In the genomic region with DNA sequence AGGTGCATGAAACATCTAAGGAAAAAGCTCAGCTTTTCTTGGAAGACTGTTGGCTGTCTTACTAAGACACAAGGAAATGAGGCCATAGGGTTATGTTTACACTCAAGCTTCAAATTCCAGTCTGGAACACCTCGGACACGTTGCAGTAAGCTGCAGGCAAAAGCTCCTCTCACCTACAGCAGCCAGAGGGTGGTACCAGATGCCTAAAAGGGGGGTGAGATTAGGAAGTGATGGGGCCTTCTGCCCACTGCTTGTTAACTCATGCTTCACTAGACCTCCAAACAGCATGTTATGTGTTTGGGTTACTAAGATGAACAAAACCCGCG, we compare ENCODE assay signal across 8 mouse cellular contexts. TPM values are rescaled to one million over a fixed set of nuclear protein-coding genes. Genes with fewer than 3 reads are reported as not detected.
A peak's percentile ranks its signal among the peaks of the same experiment; 100 is the strongest.
DNase-seq lines count a peak whose midpoint lies in the region; ATAC-seq and TF ChIP-seq lines count a peak whose summit lies in the region.

No protein-coding gene starts in this region.

- H3K4me3 ChIP-seq in heart, embryonic 10.5 days, result peak overlapping the region; percentile 66
- peak overlapping the region; percentile 76 for H3K4me3 ChIP-seq in ES-Bruce4 (ENCODE audit: low read depth, low read length)
- peak overlapping the region; percentile 65 for H3K4me3 ChIP-seq in forebrain, embryonic 15.5 days
- H3K4me3 ChIP-seq in liver, postnatal 0 days (ENCODE audit: low read depth, low read length), result peak overlapping the region; percentile 55

- no peak for TF ChIP-seq CTCF in ES-Bruce4 (IDR thresholded peaks at IDR 0.05; ENCODE audit: low read depth, low read length)
- TF ChIP-seq CTCF in liver, postnatal 0 days (IDR thresholded peaks at IDR 0.05; ENCODE audit: low read depth), result no peak

- TF ChIP-seq EP300 in ES-Bruce4 (IDR thresholded peaks at IDR 0.05; ENCODE audit: insufficient read depth, low read depth, low read length), result no peak
- TF ChIP-seq EP300 in liver, postnatal 0 days (IDR thresholded peaks at IDR 0.05; ENCODE audit: low read depth), result no peak

- peaks cover 10% of the 10 kb centered on the region; the same call in 1 of the 2 replicates for H3K36me3 ChIP-seq in heart, embryonic 10.5 days
- peaks cover 6% of the 10 kb centered on the region for H3K36me3 ChIP-seq in ES-Bruce4 (ENCODE audit: control insufficient read depth, insufficient read depth, low read length, poor library complexity, severe bottlenecking)
- peaks cover 11% of the 10 kb centered on the region; the same call in 1 of the 2 replicates for H3K36me3 ChIP-seq in forebrain, embryonic 15.5 days
- no peaks in the 10 kb centered on the region; the same call in 1 of the 2 replicates for H3K36me3 ChIP-seq in liver, postnatal 0 days (replicated peaks; ENCODE audit: insufficient read depth, low read length)

- 18% methylated on average over 4 of the region's 4 CpGs for WGBS in heart, embryonic 10.5 days
- WGBS in forebrain, embryonic 15.5 days, result 22% methylated on average over 4 of the region's 4 CpGs
- WGBS in liver, postnatal 0 days (ENCODE audit: insufficient replicate concordance), result 17% methylated on average over 4 of the region's 4 CpGs

- no peaks in the 10 kb centered on the region for H3K4me1 ChIP-seq in heart, embryonic 10.5 days
- H3K4me1 ChIP-seq in ES-Bruce4 (ENCODE audit: control insufficient read depth, insufficient read depth, low read length), result peaks cover 1% of the 10 kb centered on the region
- H3K4me1 ChIP-seq in forebrain, embryonic 15.5 days, result no peaks in the 10 kb centered on the region
- no peaks in the 10 kb centered on the region for H3K4me1 ChIP-seq in liver, postnatal 0 days (ENCODE audit: insufficient read depth)

- H3K9ac ChIP-seq in ES-Bruce4 (ENCODE audit: low read depth, poor library complexity, severe bottlenecking), result peak overlapping the region; percentile 78
- peak overlapping the region; percentile 65 for H3K9ac ChIP-seq in forebrain, embryonic 15.5 days (replicated peaks)
- peak overlapping the region; percentile 75; the same call in 1 of the 2 replicates for H3K9ac ChIP-seq in liver, postnatal 0 days (replicated peaks)

- DNase-seq in heart, embryonic 10.5 days (ENCODE audit: low spot score), result no peak
- no peak for DNase-seq in heart, postnatal 10 days
- no peak for DNase-seq in liver, postnatal 0 days
- DNase-seq in embryo, embryonic 11 days, result no peak
- DNase-seq in ovary, postnatal 14 days (ENCODE audit: low spot score), result no peak
- DNase-seq in left cerebral cortex, postnatal 25 days (ENCODE audit: low spot score in 2 of 2), result no peak

- peak overlapping the region; percentile 95 for H3K27ac ChIP-seq in heart, embryonic 10.5 days
- H3K27ac ChIP-seq in ES-Bruce4 (ENCODE audit: insufficient read depth, low read length), result peak overlapping the region; percentile 36; the same call in 1 of the 2 replicates
- H3K27ac ChIP-seq in forebrain, embryonic 15.5 days (replicated peaks), result peak overlapping the region; percentile 98
- 0 out of 2 replicates have a peak overlapping the region, but pooled peaks have one; percentile 95 for H3K27ac ChIP-seq in liver, postnatal 0 days (ENCODE audit: low read depth)

- no peak for TF ChIP-seq POLR2A in ES-Bruce4 (IDR thresholded peaks at IDR 0.05; ENCODE audit: insufficient read depth, low read length)

- intact Hi-C loops in heart, postnatal 10 days (cut with DNase I), result loop anchor here (10.0 kb wide), 2 partner anchors 172 to 342 kb away; partner anchors contain the start of gene Rbmx
- intact Hi-C loops in left cerebral cortex, postnatal 25 days (cut with DNase I), result loop anchor here (10.0 kb wide), 2 partner anchors 332 to 438 kb away; no protein-coding TSS in a partner anchor

- H3K27me3 ChIP-seq in heart, embryonic 10.5 days (ENCODE audit: insufficient read depth, poor library complexity, severe bottlenecking), result no peaks in the 10 kb centered on the region
- no peaks in the 10 kb centered on the region for H3K27me3 ChIP-seq in ES-Bruce4 (ENCODE audit: control insufficient read depth, insufficient read depth, low read length, poor library complexity, severe bottlenecking)
- H3K27me3 ChIP-seq in forebrain, embryonic 15.5 days, result no peaks in the 10 kb centered on the region
- no peaks in the 10 kb centered on the region for H3K27me3 ChIP-seq in liver, postnatal 0 days (ENCODE audit: insufficient read depth, low read length)

- peak; percentile 73 for ATAC-seq in forebrain, embryonic 15.5 days (replicated peaks)
- ATAC-seq in liver, postnatal 0 days, result peak; percentile 20

- H3K9me3 ChIP-seq in heart, embryonic 10.5 days, result no peaks in the 10 kb centered on the region
- H3K9me3 ChIP-seq in ES-Bruce4 (replicated peaks; ENCODE audit: control insufficient read depth, insufficient read depth, low read length, poor library complexity, severe bottlenecking), result no peaks in the 10 kb centered on the region
- no peaks in the 10 kb centered on the region for H3K9me3 ChIP-seq in forebrain, embryonic 15.5 days
- H3K9me3 ChIP-seq in liver, postnatal 0 days (ENCODE audit: low read length), result no peaks in the 10 kb centered on the region

- peak overlapping the region; percentile 41 for H3K4me2 ChIP-seq in forebrain, embryonic 15.5 days (replicated peaks)
- H3K4me2 ChIP-seq in liver, postnatal 0 days (ENCODE audit: low read depth, low read length), result peak overlapping the region; percentile 77

RNA-seq across cellular contexts. Expression of gene Htatsf1, which starts 0.6 kb away (rescaled TPM):
- polyA plus RNA-seq in heart, embryonic 10.5 days (2016; fragmentation: Nextera tagmentation; extraction: Ambion mirVana), result 67.1 and 68.1 TPM in 2 replicates
- 10 to 100 TPM; 50.3 to 52.5 TPM for total RNA-seq in heart, postnatal 10 days (2021)
- polyA plus RNA-seq in ES-Bruce4 (2011; ENCODE audit: insufficient read depth, insufficient read length, low read depth, missing spikeins), result 49.3 and 56.5 TPM in 2 replicates
- polyA plus RNA-seq in forebrain, embryonic 15.5 days (2015; fragmentation: Nextera tagmentation; extraction: Ambion mirVana), result 96.2 and 104 TPM in 2 replicates
- polyA plus RNA-seq in liver, postnatal 0 days (2015; fragmentation: Nextera tagmentation; extraction: Ambion mirVana), result 20.3 and 22.1 TPM in 2 replicates
- 10 to 100 TPM; 53.9 to 55.0 TPM for total RNA-seq in left cerebral cortex, postnatal 25 days (2021)

RNA-seq across cellular contexts. Expression of gene Brs3, which starts 9.9 kb away (rescaled TPM):
- not detected in 2 replicates for polyA plus RNA-seq in heart, embryonic 10.5 days (2016; fragmentation: Nextera tagmentation; extraction: Ambion mirVana)
- total RNA-seq in heart, postnatal 10 days (2021), result not detected
- polyA plus RNA-seq in ES-Bruce4 (2011; ENCODE audit: insufficient read depth, insufficient read length, low read depth, missing spikeins), result not detected in 2 replicates
- 0.36 and 0.65 TPM in 2 replicates for polyA plus RNA-seq in forebrain, embryonic 15.5 days (2015; fragmentation: Nextera tagmentation; extraction: Ambion mirVana)
- polyA plus RNA-seq in liver, postnatal 0 days (2015; fragmentation: Nextera tagmentation; extraction: Ambion mirVana), result not detected in 2 replicates
- under 1 TPM; 0.11 to 0.30 TPM for total RNA-seq in left cerebral cortex, postnatal 25 days (2021)

RNA-seq across cellular contexts. Expression of gene Vgll1, which starts 35.1 kb away (rescaled TPM):
- polyA plus RNA-seq in heart, embryonic 10.5 days (2016; fragmentation: Nextera tagmentation; extraction: Ambion mirVana), result 0.33 and 0.62 TPM in 2 replicates
- not detected for total RNA-seq in heart, postnatal 10 days (2021)
- polyA plus RNA-seq in ES-Bruce4 (2011; ENCODE audit: insufficient read depth, insufficient read length, low read depth, missing spikeins), result 1.8 TPM in 2 replicates
- not detected in 2 replicates for polyA plus RNA-seq in forebrain, embryonic 15.5 days (2015; fragmentation: Nextera tagmentation; extraction: Ambion mirVana)
- not detected in 2 replicates for polyA plus RNA-seq in liver, postnatal 0 days (2015; fragmentation: Nextera tagmentation; extraction: Ambion mirVana)
- not detected for total RNA-seq in left cerebral cortex, postnatal 25 days (2021)

Comparison
In these comparisons a context has a peak if more than half of its experiments do, and no peak if none do; other contexts are left out.
1. H3K27ac ChIP-seq: peak in every context shown above with its lines; median percentile 98 in forebrain, embryonic 15.5 days; 95 in heart, embryonic 10.5 days; 95 in liver, postnatal 0 days; 36 in ES-Bruce4.